Mouse (Mus musculus) limb, embryonic 10.5 days (tissue): ENCODE measurements around the gene 9930111J21Rik2. TPM values are rescaled to one million over a fixed set of nuclear protein-coding genes. Genes with fewer than 3 reads are reported as not detected.
"Not testable (repeated sequence)": the region's sequence is repeated elsewhere in the genome, so short reads cannot be mapped to it uniquely, and the experiment has no call there.

Experiments used
- DNase-seq: peaks from one replicate; pipeline ENCODE4 v3.0.0-alpha.2; 2017; ENCODE audit warnings: low spot score
- H3K27ac ChIP-seq: fragments of 300-500 bp; sonication (generic); 2 replicates; pipeline ENCODE4 v1.5.1; 2016; ENCODE audit warnings: mild to moderate bottlenecking
- H3K27me3 ChIP-seq: fragments of 300-500 bp; sonication (generic); 2 replicates; pipeline ENCODE4 v1.6.1; 2016; ENCODE audit warnings: low read depth, mild to moderate bottlenecking; ENCODE audit not compliant: poor library complexity, severe bottlenecking
- H3K36me3 ChIP-seq: fragments of 300-500 bp; sonication (generic); 2 replicates; pipeline ENCODE4 v1.6.1; 2016; ENCODE audit warnings: mild to moderate bottlenecking, moderate library complexity
- H3K4me1 ChIP-seq: fragments of 300-500 bp; sonication (generic); 2 replicates; pipeline ENCODE4 v1.6.1; 2016
- H3K4me3 ChIP-seq: fragments of 300-500 bp; sonication (generic); 2 replicates; pipeline ENCODE4 v1.5.1; 2016; ENCODE audit warnings: mild to moderate bottlenecking, moderate library complexity
- H3K9me3 ChIP-seq: fragments of 300-500 bp; sonication (generic); replicated peaks from 2 replicates; pipeline ENCODE4 v1.6.1; 2016; ENCODE audit warnings: mild to moderate bottlenecking
- WGBS: fragments of 180-500 bp; shearing (Covaris S2); methylation state at CpG from one replicate; pipeline ENCODE4 v1.1.7; 2016; 5-methylcytosine and 5-hydroxymethylcytosine counted together
- polyA plus RNA-seq: library from polyadenylated mRNA; unstranded; fragments of >200 nt; fragmentation: Nextera tagmentation; extraction: Ambion mirVana; gene quantifications from 2 replicates; pipeline ENCODE4 v1.2.1, GENCODE M21; 2016

Gene 9930111J21Rik2
- polyA plus RNA-seq, 1 experiment from 2014 or later: 0.11 TPM

- H3K36me3 ChIP-seq, H3K4me1 ChIP-seq, H3K4me3 ChIP-seq, DNase-seq, H3K27ac ChIP-seq, H3K9me3 ChIP-seq, H3K27me3 ChIP-seq: not testable (repeated sequence)
- WGBS: no CpG with 5 or more reads among the region's 5 CpGs
Measured at GRCm38 (mm10) chr11:48980052-48980451, 71.0 kb downstream of the 9930111J21Rik2 start.

GRCm38 (mm10) chr11:48979251-48979650 is 71.8 kb downstream of the 9930111J21Rik2 start, which contains the start of gene 9930111J21Rik1:
Gene 9930111J21Rik1 (minus strand): TSS chr11:48979398.
- not testable (repeated sequence) for H3K27ac ChIP-seq, H3K36me3 ChIP-seq, H3K9me3 ChIP-seq, H3K4me3 ChIP-seq, H3K4me1 ChIP-seq, DNase-seq, H3K27me3 ChIP-seq
- WGBS: no CpG with 5 or more reads among the region's 3 CpGs

DNA sequence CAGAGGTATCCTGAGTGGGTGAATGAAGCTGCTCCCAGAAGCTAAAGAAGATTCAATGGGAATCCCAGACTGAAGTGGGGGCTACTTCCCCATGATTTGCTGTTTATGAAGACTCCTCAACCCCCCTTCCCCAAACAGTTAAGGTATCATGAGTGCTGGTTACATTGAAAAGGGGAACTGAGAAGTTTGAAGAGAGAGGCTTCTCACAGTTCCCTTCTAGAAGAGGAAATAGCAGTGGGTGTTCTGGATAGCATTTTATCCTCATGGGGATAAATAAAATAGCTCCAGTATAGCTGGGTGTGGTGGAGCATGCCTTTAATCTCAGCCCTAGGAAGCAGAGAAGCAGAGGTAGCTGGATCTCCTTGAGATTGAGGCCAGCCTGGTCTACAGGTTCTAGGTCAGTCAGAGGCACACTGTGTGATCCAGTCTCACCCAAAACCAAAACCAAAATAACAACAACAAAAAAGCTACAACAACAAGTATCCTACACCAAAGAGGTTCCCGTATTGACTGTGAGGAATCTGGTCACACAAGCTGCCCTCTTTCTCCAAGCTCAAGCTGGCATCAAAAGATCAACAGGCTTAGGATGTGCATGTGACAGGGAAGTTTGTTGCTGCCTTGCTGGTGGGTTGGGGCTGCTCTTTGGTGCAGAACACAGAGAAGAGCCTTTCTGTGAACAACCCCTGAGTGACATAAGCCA is 72.7 kb downstream of the 9930111J21Rik2 start, which contains the start of gene Olfr56:
TSS of gene Olfr56 (plus strand) at position 650 of the 700 bp plus-strand sequence.
- H3K27me3 ChIP-seq, H3K4me1 ChIP-seq, H3K9me3 ChIP-seq, H3K27ac ChIP-seq, H3K36me3 ChIP-seq, H3K4me3 ChIP-seq, DNase-seq: not testable (repeated sequence)
- no CpG with 5 or more reads among the region's 1 CpGs for WGBS

GRCm38 (mm10) chr11:48974686-48975085 is 76.4 kb downstream of the 9930111J21Rik2 start:
- not testable (repeated sequence) for H3K4me3 ChIP-seq, H3K36me3 ChIP-seq, H3K4me1 ChIP-seq, H3K27ac ChIP-seq, DNase-seq, H3K27me3 ChIP-seq, H3K9me3 ChIP-seq
- WGBS: no CpG with 5 or more reads among the region's 1 CpGs

Other genes with a start within 250 kb of the 9930111J21Rik2 start
- gene Trim41, start 233.9 kb downstream of the 9930111J21Rik2 start, polyA plus RNA-seq: 4.2 and 6.1 TPM in 2 replicates
- gene Trim7, start 225.1 kb downstream of the 9930111J21Rik2 start, polyA plus RNA-seq: 0.70 TPM in 1 of 2 replicates, not detected in the other
- gene Gm12184, start 224.6 kb downstream of the 9930111J21Rik2 start, polyA plus RNA-seq: 2.9 and 5.1 TPM in 2 replicates
- gene Irgm1, start 179.6 kb downstream of the 9930111J21Rik2 start, polyA plus RNA-seq: 1.0 and 1.4 TPM in 2 replicates
- gene Gm5431, start 149.0 kb downstream of the 9930111J21Rik2 start, polyA plus RNA-seq: not detected in 2 replicates
- 1.1 and 2.5 TPM in 2 replicates for gene Psme2b, start 105.1 kb downstream of the 9930111J21Rik2 start, polyA plus RNA-seq
- gene Olfr56, start 72.4 kb downstream of the 9930111J21Rik2 start, polyA plus RNA-seq: not detected in 2 replicates
- 0.14 and 0.28 TPM in 2 replicates for gene 9930111J21Rik1, start 71.8 kb downstream of the 9930111J21Rik2 start, polyA plus RNA-seq
- gene Gm12185, start 59.0 kb downstream of the 9930111J21Rik2 start, polyA plus RNA-seq: not detected in 2 replicates
- not detected in 2 replicates for gene Tgtp1, start 57.1 kb downstream of the 9930111J21Rik2 start, polyA plus RNA-seq
- not detected in 2 replicates for gene Tgtp2, start 13.0 kb upstream of the 9930111J21Rik2 start, polyA plus RNA-seq
- gene Ifi47, start 25.3 kb upstream of the 9930111J21Rik2 start, polyA plus RNA-seq: 0.45 and 0.49 TPM in 2 replicates
- not detected in 2 replicates for gene Olfr1396, start 63.6 kb upstream of the 9930111J21Rik2 start, polyA plus RNA-seq
- not detected in 2 replicates for gene Olfr1395, start 91.0 kb upstream of the 9930111J21Rik2 start, polyA plus RNA-seq
- not detected in 2 replicates for gene Olfr1394, start 103.1 kb upstream of the 9930111J21Rik2 start, polyA plus RNA-seq
- gene Btnl9, start 135.9 kb upstream of the 9930111J21Rik2 start, polyA plus RNA-seq: 0.34 TPM in 1 of 2 replicates, not detected in the other
- gene Zfp62, start 152.1 kb upstream of the 9930111J21Rik2 start, polyA plus RNA-seq: 34.6 and 48.3 TPM in 2 replicates
- 40.0 and 46.0 TPM in 2 replicates for gene Mgat1, start 192.9 kb upstream of the 9930111J21Rik2 start, polyA plus RNA-seq
- not detected in 2 replicates for gene Olfr1393, start 227.1 kb upstream of the 9930111J21Rik2 start, polyA plus RNA-seq
- gene Olfr1392, start 234.0 kb upstream of the 9930111J21Rik2 start, polyA plus RNA-seq: not detected in 2 replicates